Mouse (Mus musculus): ENCODE measurements around the gene Krt87. TPM values are rescaled to one million over a fixed set of nuclear protein-coding genes. Genes with fewer than 3 reads are reported as not detected.

Gene Krt87
- polyA plus RNA-seq (2015; fragmentation: Nextera tagmentation; extraction: Ambion mirVana) = 0.24 and 0.40 TPM in 2 replicates

DNA sequence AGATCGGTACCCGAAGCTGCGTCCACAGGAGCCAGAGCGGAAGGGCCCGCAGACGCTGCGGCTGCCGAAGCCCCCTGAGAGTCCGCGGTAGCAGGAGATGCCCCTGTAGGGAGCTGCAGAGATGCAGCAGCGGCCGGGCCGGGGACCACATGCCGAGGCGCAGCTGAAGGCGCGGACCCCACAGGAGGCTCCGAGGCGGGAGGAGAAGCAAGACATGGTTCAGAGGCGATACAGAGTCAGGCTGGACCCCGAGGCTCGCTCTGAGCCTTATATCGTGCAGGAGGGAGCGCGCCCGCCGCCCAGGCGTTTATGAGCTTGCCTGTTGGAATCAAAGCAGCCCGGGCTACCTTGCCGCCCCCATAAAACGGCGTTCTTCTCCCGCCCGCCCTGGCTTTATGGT is at the start of gene Krt87:
TSS of gene Krt87 (minus strand) at position 250 of the 400 bp plus-strand sequence.
- H3K4me2 ChIP-seq = peak within 1 kb of the TSS; percentile 43
- H3K27ac ChIP-seq = no peak within 1 kb of the TSS
- no peak within 1 kb of the TSS for H3K9ac ChIP-seq
- H3K9me3 ChIP-seq = no peaks in the 10 kb centered on the region
- 3% methylated on average over 34 of the region's 34 CpGs for WGBS
- peaks cover 21% of the 10 kb centered on the region for H3K27me3 ChIP-seq (replicated peaks)
- H3K36me3 ChIP-seq = no peaks in the 10 kb centered on the region
- no peak for ATAC-seq (ENCODE audit: insufficient read depth, low FRiP score, low read depth)
- peaks cover 7% of the 10 kb centered on the region; the same call in 1 of the 2 replicates for H3K4me1 ChIP-seq
- H3K4me3 ChIP-seq (replicated peaks) = peak within 1 kb of the TSS; percentile 19

DNA sequence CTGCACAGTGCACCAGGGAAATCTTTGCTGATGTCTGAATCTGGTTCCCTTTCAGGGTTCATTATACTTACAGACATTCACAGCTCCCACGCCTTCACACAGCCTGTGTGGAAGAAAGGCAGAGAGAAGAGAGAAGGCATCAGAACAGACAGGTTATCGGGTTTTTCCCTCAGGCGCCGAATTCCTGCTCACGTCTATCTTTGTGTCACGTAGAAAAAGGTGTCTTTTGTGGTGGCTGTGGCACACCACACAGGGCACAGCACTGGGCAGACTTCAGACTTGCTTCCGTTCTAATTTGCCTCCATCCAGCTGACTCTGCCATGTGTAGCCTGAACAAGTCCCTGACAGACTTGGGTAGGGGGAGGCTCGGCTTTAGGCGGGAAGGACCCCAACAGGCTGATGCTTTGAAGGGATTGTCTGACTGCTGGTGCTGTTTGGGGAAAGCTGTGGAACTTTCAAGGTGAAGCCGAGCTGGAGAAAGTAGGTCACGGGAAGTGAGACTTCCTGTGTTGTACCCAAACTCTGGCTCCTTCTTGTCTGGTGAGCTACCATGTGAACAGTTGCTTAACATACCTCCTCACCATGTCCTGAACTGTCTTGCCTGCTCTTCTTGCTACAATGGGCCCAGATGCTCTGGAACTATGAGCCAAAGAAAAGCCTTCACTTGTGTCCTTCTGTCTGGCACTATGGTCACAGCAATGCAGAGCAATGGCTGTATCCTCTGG is 47.5 kb upstream of the Krt87 start:
- no peak overlapping the region for H3K4me3 ChIP-seq (replicated peaks)
- H3K27ac ChIP-seq = no peak overlapping the region
- H3K4me1 ChIP-seq = no peaks in the 10 kb centered on the region
- no peaks in the 10 kb centered on the region for H3K9me3 ChIP-seq
- no peaks in the 10 kb centered on the region for H3K27me3 ChIP-seq (replicated peaks)
- H3K9ac ChIP-seq = no peak overlapping the region
- 79% methylated on average over 11 of the region's 11 CpGs for WGBS
- no peaks in the 10 kb centered on the region for H3K36me3 ChIP-seq
- no peak overlapping the region for H3K4me2 ChIP-seq
- ATAC-seq (ENCODE audit: insufficient read depth, low FRiP score, low read depth) = no peak

DNA sequence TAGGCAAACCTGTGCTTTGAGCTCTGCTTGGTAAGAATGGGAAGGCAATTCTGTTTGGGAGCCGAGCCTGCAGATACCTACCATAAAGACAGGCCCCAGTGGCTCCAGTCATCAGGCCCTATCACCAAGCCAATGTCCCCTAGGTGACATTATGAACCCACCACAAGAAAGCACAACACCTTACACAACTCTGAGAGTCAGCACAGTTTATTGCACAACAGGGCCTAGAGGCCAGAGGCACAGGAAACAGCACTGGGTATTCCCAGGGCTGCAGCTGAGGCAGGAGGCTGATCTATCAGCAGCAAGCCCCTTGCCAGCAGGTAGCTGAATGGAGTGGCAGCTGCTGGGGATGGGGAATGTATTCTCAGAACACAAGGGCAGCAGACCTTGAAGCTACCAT is 46.3 kb upstream of the Krt87 start:
- Histone ChIP-seq H3K36me3 (no peaks in the 10 kb centered on the region), H3K27me3 (replicated peaks) (no peaks in the 10 kb centered on the region), H3K9me3 (no peaks in the 10 kb centered on the region), H3K27ac (no peak overlapping the region), H3K4me3 (replicated peaks) (no peak overlapping the region), H3K4me1 (no peaks in the 10 kb centered on the region), H3K4me2 (no peak overlapping the region), H3K9ac (no peak overlapping the region)
- WGBS = 64% methylated on average over 1 of the region's 1 CpGs
- ATAC-seq (ENCODE audit: insufficient read depth, low FRiP score, low read depth) = no peak

DNA sequence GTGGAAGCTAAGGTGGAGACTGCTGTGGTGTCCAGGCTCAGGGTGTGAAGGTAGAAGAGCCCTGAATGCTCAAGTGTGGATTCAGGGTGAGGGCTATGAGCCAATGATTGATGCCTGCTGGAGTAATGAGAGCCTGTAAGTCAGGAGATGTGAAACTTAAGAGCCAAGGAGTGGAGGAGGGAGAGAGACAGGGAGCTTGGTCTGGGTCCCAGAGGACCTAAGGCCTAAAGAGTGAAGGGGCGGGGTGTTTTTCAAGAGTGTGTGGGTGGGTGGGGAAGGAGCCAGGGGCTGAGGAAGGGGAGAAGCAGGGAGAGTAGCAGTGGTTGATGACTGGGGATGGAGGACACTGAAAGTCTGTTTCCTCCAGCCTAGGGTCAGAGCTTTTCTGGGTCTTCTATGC is 45.0 kb upstream of the Krt87 start:
- Histone ChIP-seq H3K9ac (no peak overlapping the region), H3K4me3 (replicated peaks) (no peak overlapping the region), H3K27me3 (replicated peaks) (no peaks in the 10 kb centered on the region), H3K9me3 (no peaks in the 10 kb centered on the region), H3K4me2 (no peak overlapping the region), H3K27ac (no peak overlapping the region), H3K4me1 (peaks cover 4% of the 10 kb centered on the region; the same call in 1 of the 2 replicates), H3K36me3 (no peaks in the 10 kb centered on the region)
- 67% methylated on average over 1 of the region's 1 CpGs for WGBS
- no peak for ATAC-seq (ENCODE audit: insufficient read depth, low FRiP score, low read depth)

DNA sequence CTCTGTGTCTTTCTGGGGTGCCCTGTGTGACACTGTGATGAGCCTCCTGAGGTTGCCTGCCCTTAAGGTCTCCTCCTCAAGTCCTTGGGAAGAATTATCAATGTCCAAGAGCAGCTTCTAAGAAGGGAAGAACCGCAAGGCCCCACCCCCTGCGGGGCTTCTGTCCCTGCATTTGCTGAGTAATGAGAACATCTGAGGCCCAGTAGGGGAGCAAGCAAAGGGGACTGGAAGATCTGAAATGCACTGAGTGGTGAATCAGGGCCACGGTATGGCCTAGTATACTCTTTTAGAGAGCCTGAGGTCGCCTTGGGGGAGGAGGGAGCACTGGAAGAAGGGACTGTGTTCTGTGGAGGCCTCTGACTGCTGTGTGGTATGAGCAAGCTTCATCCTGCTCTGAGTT is 43.5 kb upstream of the Krt87 start:
- Histone ChIP-seq H3K4me2 (no peak overlapping the region), H3K9me3 (no peaks in the 10 kb centered on the region), H3K4me3 (replicated peaks) (no peak overlapping the region), H3K4me1 (peaks cover 4% of the 10 kb centered on the region; the same call in 1 of the 2 replicates), H3K27ac (no peak overlapping the region), H3K36me3 (no peaks in the 10 kb centered on the region), H3K27me3 (replicated peaks) (no peaks in the 10 kb centered on the region), H3K9ac (no peak overlapping the region)
- no peak for ATAC-seq (ENCODE audit: insufficient read depth, low FRiP score, low read depth)
- 35% methylated on average over 4 of the region's 4 CpGs for WGBS

DNA sequence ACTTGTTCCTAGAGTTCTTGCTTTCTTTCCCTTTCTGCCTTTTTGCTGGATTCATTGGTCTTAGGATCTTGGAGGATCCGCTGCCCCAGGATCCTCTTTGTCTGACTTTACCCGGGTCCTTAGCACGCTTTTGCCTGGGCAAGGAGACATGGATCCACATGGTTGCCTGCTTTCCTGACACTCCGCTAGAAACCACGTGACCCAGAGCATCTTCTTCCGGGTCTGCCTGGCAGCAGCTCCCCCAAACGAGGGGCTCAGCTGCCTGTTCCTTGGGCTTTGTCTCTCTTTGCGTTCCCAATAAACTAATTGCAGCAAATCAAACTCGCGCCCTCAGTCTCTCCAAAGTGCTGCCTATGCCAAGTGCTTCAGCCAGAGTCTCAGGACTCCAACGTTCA is 41.1 kb upstream of the Krt87 start:
- no peaks in the 10 kb centered on the region for H3K9me3 ChIP-seq
- H3K27me3 ChIP-seq (replicated peaks) = no peaks in the 10 kb centered on the region
- WGBS = 34% methylated on average over 11 of the region's 11 CpGs
- peak overlapping the region; percentile 27 for H3K4me3 ChIP-seq (replicated peaks)
- H3K4me1 ChIP-seq = peaks cover 4% of the 10 kb centered on the region; the same call in 1 of the 2 replicates
- no peaks in the 10 kb centered on the region for H3K36me3 ChIP-seq
- ATAC-seq (ENCODE audit: insufficient read depth, low FRiP score, low read depth) = no peak
- no peak overlapping the region for H3K27ac ChIP-seq
- H3K4me2 ChIP-seq = peak overlapping the region; percentile 70
- no peak overlapping the region for H3K9ac ChIP-seq

DNA sequence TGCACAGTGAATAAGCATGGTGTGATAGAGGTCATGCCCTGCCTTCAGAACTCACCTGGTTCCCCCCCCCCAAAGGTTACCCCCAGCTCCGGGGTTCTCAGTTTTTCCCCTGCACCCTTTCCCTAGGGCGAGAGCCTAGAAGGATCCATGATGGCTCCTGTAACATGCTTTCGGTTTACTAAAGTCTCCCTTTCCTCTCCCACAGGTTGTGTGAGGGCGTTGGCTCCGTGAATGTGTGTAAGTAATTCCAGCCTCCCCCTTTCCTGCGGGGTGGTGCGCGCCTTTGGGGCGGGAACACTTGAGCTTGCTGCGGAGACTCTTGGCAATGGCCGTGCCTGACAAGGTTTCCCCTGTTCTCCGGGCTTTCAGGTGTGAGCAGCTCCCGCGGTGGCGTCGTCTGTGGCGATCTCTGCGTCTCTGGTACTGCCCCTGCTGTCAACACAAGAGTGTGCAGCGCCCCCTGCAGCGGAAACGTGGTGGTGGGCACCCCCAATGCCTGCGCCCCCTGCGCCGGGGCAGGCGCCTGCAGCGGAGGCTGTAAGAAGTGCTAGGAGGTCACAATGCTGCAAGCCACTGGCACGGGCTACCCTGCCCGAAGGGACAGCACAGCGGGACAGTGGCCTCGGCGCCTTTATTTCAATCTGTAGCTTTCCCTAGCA is 40.5 kb upstream of the Krt87 start:
- no peak for ATAC-seq (ENCODE audit: insufficient read depth, low FRiP score, low read depth)
- Histone ChIP-seq H3K4me2 (peak overlapping the region; percentile 70), H3K9ac (no peak overlapping the region), H3K9me3 (no peaks in the 10 kb centered on the region), H3K27me3 (replicated peaks) (no peaks in the 10 kb centered on the region), H3K36me3 (no peaks in the 10 kb centered on the region), H3K4me1 (peaks cover 4% of the 10 kb centered on the region; the same call in 1 of the 2 replicates), H3K4me3 (replicated peaks) (peak overlapping the region; percentile 27), H3K27ac (no peak overlapping the region)
- WGBS = 6% methylated on average over 31 of the region's 31 CpGs

DNA sequence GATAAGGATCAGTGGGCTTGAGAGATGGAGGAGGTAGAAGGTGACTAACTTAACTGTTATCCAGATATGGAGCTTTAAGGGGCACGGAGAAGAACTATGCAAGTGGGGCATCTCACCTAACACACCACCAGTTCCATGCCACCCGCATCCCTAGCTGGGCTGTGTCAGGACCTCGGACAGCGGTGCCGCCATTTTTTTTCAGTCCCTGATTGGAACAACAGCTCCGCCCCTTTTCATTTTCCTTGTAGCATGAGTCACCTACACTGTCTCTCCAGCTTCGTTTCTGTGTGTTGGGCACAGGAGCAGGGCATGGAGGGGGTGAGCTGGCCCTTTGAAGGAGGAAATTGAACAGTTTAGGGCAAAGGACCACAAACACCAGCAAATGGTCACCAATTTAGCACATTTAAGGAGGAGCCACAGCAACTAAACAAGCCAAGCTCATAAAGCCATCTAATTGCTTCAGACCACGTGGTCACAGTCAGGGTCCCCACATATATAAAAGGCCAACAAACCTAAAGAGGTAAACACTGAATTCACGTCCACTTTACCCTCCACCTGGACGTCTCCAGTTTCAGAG is 34.4 kb upstream of the Krt87 start, which contains the start of gene Krt86:
TSS of gene Krt86 (plus strand) at position 527 of the 577 bp plus-strand sequence.
- Histone ChIP-seq H3K27ac (no peak within 1 kb of the TSS), H3K36me3 (no peaks in the 10 kb centered on the region), H3K27me3 (replicated peaks) (no peaks in the 10 kb centered on the region), H3K4me1 (no peaks in the 10 kb centered on the region), H3K4me3 (replicated peaks) (no peak within 1 kb of the TSS), H3K9me3 (no peaks in the 10 kb centered on the region), H3K4me2 (no peak within 1 kb of the TSS), H3K9ac (no peak within 1 kb of the TSS)
- WGBS = 18% methylated on average over 10 of the region's 10 CpGs
- no peak; the same call in 1 of the 2 replicates for ATAC-seq (ENCODE audit: insufficient read depth, low FRiP score, low read depth)

DNA sequence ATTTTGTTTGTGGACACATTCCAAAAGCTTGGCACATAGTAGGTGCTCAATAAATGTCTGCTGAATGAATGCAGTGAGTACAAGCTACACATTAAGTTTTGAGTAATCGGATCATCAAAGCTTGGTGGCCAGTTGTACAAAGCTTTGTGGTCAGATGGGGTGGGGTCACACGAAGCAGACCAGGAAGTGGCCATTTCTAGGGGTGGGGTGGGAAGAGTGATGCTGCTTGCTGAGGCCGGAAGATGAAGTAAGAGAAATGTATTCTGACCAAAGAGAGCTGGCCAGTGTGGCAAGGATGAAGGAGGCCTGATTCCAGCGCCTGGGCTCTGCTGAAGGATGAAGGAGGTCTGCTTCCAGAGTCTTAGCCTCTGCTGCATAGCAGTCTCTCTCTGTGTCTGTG is 30.5 kb upstream of the Krt87 start:
- Histone ChIP-seq H3K36me3 (no peaks in the 10 kb centered on the region), H3K9me3 (no peaks in the 10 kb centered on the region), H3K4me2 (no peak overlapping the region), H3K4me3 (replicated peaks) (no peak overlapping the region), H3K27ac (no peak overlapping the region), H3K4me1 (no peaks in the 10 kb centered on the region), H3K9ac (no peak overlapping the region), H3K27me3 (replicated peaks) (no peaks in the 10 kb centered on the region; the same call in 1 of the 2 replicates)
- no peak for ATAC-seq (ENCODE audit: insufficient read depth, low FRiP score, low read depth)
- 71% methylated on average over 4 of the region's 4 CpGs for WGBS

DNA sequence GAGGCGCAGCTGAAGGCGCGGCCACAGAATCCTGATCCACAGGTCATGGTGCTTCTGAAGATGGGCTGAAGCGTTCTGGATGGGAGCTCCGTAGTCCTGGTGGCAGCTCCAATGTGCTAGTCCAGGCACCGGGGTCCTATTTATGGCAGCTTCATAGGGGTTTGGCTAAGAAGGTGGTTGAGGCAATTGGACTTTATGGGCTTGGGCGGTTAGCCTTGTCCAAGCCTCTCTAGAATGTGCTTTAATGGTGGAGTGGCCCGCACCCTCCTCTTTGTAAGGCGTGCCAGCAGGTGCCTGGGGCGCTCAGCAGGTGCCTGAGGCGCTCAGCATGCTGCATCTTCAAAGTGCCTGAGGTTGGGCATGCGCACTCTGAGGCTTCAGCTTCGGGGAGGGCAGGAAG is 25.0 kb upstream of the Krt87 start, which contains the start of gene Krt81:
TSS of gene Krt81 (minus strand) at position 101 of the 400 bp plus-strand sequence.
- no peak for ATAC-seq (ENCODE audit: insufficient read depth, low FRiP score, low read depth)
- Histone ChIP-seq H3K36me3 (no peaks in the 10 kb centered on the region), H3K27ac (no peak within 1 kb of the TSS), H3K4me1 (no peaks in the 10 kb centered on the region), H3K4me3 (replicated peaks) (no peak within 1 kb of the TSS), H3K9me3 (no peaks in the 10 kb centered on the region), H3K9ac (no peak within 1 kb of the TSS), H3K4me2 (no peak within 1 kb of the TSS), H3K27me3 (replicated peaks) (no peaks in the 10 kb centered on the region; the same call in 1 of the 2 replicates)
- WGBS = 76% methylated on average over 13 of the region's 13 CpGs

DNA sequence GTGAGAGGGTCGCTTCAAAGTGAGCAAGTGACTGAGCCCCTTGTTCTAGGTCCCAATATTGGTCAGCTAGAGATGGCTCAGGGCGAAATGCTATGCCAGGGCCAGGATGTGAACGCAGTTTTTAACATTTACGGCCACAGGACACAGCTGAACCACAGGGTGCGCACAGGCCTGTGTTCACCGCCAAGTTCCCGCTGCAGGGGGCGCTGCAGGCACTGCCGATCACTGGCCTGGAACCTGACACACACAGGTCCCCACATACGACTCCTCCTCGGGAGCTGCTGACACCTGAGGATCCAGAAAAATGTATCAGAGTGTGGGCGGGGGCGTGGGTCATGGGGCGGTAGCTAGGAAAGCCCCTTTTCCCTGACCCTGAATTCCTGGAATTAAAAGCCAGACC is 20.7 kb upstream of the Krt87 start:
- Histone ChIP-seq H3K4me1 (no peaks in the 10 kb centered on the region), H3K9me3 (no peaks in the 10 kb centered on the region), H3K36me3 (no peaks in the 10 kb centered on the region), H3K4me3 (replicated peaks) (no peak overlapping the region), H3K4me2 (no peak overlapping the region), H3K9ac (no peak overlapping the region), H3K27me3 (replicated peaks) (no peaks in the 10 kb centered on the region), H3K27ac (no peak overlapping the region)
- ATAC-seq (ENCODE audit: insufficient read depth, low FRiP score, low read depth) = no peak
- 78% methylated on average over 14 of the region's 14 CpGs for whole genome bisulfite sequencing

DNA sequence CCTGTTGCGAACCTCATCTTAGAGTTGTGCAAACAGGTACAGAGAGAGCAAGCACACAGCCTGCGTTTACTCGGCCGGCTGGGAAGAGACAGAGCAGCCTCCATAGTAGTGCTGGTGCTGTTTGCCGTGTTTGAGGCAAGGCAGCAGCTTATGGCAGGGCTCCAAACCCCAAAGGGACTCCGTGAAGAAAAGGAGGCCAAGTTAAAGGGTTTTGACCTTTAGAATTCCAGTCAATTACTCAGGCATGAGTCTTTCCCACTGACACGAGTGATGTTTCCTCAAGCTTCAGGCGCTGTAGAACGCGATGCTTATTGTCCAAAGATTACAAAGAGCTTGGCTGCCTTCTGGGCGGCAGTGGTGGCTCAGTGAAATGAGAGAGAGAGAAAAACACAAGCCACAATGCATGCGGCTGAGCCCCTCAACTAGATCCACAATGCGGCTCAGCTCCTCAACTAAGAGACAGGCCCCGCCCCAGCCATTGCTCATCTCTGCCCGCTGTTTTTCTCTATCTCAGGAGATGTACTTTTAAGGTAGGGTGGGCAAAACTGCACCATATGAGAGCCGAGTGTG is 19.8 kb upstream of the Krt87 start:
- H3K9me3 ChIP-seq = no peaks in the 10 kb centered on the region
- no peaks in the 10 kb centered on the region for H3K27me3 ChIP-seq (replicated peaks)
- H3K9ac ChIP-seq = no peak overlapping the region
- 56% methylated on average over 16 of the region's 16 CpGs for WGBS
- H3K36me3 ChIP-seq = no peaks in the 10 kb centered on the region
- H3K4me1 ChIP-seq = no peaks in the 10 kb centered on the region
- H3K4me3 ChIP-seq (replicated peaks) = no peak overlapping the region
- no peak for ATAC-seq (ENCODE audit: insufficient read depth, low FRiP score, low read depth)
- H3K27ac ChIP-seq = no peak overlapping the region
- no peak overlapping the region for H3K4me2 ChIP-seq

Measured in stomach, embryonic 15.5 days (tissue).